Comparison of ENCODE assay signal across 7 mouse cellular contexts in the genomic region with DNA sequence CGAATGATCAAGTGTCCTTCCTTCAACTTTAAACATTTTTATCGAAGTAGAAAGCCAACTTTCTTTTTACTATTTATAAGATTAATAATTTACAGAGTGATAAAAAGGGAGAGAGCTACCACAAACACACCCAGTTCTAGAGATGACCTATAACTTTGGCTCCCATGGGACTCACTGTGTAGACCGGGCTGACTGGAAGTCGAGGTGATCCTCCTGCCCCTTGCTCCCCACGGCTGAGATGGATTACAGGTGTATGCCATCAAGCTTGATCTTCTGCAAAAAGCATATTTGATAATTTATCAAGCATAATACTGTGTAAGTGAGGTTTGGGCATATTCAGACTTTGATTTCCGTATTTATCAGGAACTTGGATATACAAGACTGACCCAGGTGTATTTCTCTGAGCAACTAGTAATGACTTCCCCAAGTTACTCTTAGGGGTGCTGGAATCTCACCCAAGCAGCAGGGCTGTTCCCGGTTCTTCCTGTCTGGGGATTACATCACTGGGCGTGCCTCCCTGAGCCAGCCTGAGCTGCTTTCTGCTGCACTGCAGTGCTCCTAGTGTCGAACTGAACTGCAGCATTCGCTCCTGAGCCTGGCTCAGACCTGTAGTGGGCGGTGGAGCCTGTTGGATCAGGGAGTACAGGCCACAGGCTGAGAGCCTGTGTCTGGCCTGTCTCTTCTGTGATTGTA. TPM values are rescaled to one million over a fixed set of nuclear protein-coding genes. Genes with fewer than 3 reads are reported as not detected.
DNase-seq lines count a peak whose midpoint lies in the region; ATAC-seq and TF ChIP-seq lines count a peak whose summit lies in the region.

No protein-coding gene starts in this region.

- TF ChIP-seq CTCF in ES-Bruce4 (IDR thresholded peaks at IDR 0.05; ENCODE audit: low read depth, low read length), result peak; percentile 40
- TF ChIP-seq CTCF in embryonic fibroblast, embryonic 13.5 days (IDR thresholded peaks at IDR 0.05; ENCODE audit: borderline replicate concordance, insufficient read depth, low read length), result peak; percentile 54; the same call in 1 of the 2 replicates

- WGBS in limb, embryonic 14.5 days, result 70% methylated on average over 11 of the region's 11 CpGs

- H3K4me2 ChIP-seq in limb, embryonic 14.5 days (replicated peaks; ENCODE audit: low read depth, low read length, severe bottlenecking), result no peak overlapping the region

- no peaks in the 10 kb centered on the region for H3K27me3 ChIP-seq in ES-Bruce4 (ENCODE audit: control insufficient read depth, insufficient read depth, low read length, poor library complexity, severe bottlenecking)
- no peaks in the 10 kb centered on the region for H3K27me3 ChIP-seq in limb, embryonic 14.5 days (ENCODE audit: control insufficient read depth, insufficient read depth, low read length)

- H3K27ac ChIP-seq in ES-Bruce4 (ENCODE audit: insufficient read depth, low read length), result peak overlapping the region; percentile 52
- peak overlapping the region; percentile 11; the same call in 1 of the 2 replicates for H3K27ac ChIP-seq in embryonic fibroblast, embryonic 13.5 days (ENCODE audit: insufficient read depth, low read length)
- no peak overlapping the region; the same call in 1 of the 2 replicates for H3K27ac ChIP-seq in limb, embryonic 14.5 days (replicated peaks; ENCODE audit: low read depth, low read length)

- peaks cover 13% of the 10 kb centered on the region for H3K36me3 ChIP-seq in ES-Bruce4 (ENCODE audit: control insufficient read depth, insufficient read depth, low read length, poor library complexity, severe bottlenecking)
- H3K36me3 ChIP-seq in limb, embryonic 14.5 days (ENCODE audit: control insufficient read depth, insufficient read depth, low read length), result peaks cover 25% of the 10 kb centered on the region

- peak; percentile 28; the same call in 1 of the 2 replicates for ATAC-seq in limb, embryonic 14.5 days (ENCODE audit: low FRiP score, low read depth)

- no peak for TF ChIP-seq POLR2A in ES-Bruce4 (IDR thresholded peaks at IDR 0.05; ENCODE audit: insufficient read depth, low read length)
- no peak for TF ChIP-seq POLR2A in embryonic fibroblast, embryonic 13.5 days (IDR thresholded peaks at IDR 0.05; ENCODE audit: low read depth, low read length)
- no peak for TF ChIP-seq POLR2A in limb, embryonic 14.5 days (IDR thresholded peaks at IDR 0.05; ENCODE audit: borderline replicate concordance, extremely low read depth, insufficient read depth, insufficient read length)

- intact Hi-C loops in heart, postnatal 25 days (cut with DNase I), result no loop called here

- no peaks in the 10 kb centered on the region for H3K4me1 ChIP-seq in ES-Bruce4 (ENCODE audit: control insufficient read depth, insufficient read depth, low read length)
- 0 out of 2 replicates have a peak, but pooled peaks cover 3% of the 10 kb centered on the region for H3K4me1 ChIP-seq in embryonic fibroblast, embryonic 13.5 days (ENCODE audit: control insufficient read depth, insufficient read depth, low read length)
- H3K4me1 ChIP-seq in limb, embryonic 14.5 days (ENCODE audit: control insufficient read depth, insufficient read depth, low read length), result peaks cover 2% of the 10 kb centered on the region; the same call in 1 of the 2 replicates

- peak; percentile 81; the same call in 1 of the 2 replicates for TF ChIP-seq EP300 in ES-Bruce4 (IDR thresholded peaks at IDR 0.05; ENCODE audit: insufficient read depth, low read depth, low read length)

- 0 out of 2 replicates have a peak overlapping the region, but pooled peaks have one; percentile 27 for H3K9ac ChIP-seq in ES-Bruce4 (ENCODE audit: low read depth, poor library complexity, severe bottlenecking)
- no peak overlapping the region for H3K9ac ChIP-seq in limb, embryonic 14.5 days (ENCODE audit: low read depth, low read length, severe bottlenecking)

- H3K4me3 ChIP-seq in ES-Bruce4 (ENCODE audit: low read depth, low read length), result peak overlapping the region; percentile 28; the same call in 1 of the 2 replicates
- no peak overlapping the region for H3K4me3 ChIP-seq in embryonic fibroblast, embryonic 13.5 days (ENCODE audit: insufficient read depth, low read length)
- H3K4me3 ChIP-seq in limb, embryonic 14.5 days (replicated peaks; ENCODE audit: low read length), result no peak overlapping the region

- DNase-seq in NIH3T3 (ENCODE audit: low read depth), result peak; percentile 75
- DNase-seq in heart, postnatal 25 days (ENCODE audit: low spot score), result peak; percentile 76
- peak; percentile 47 for DNase-seq in limb, embryonic 14.5 days (ENCODE audit: low spot score)
- peak; percentile 15 for DNase-seq in retina, embryonic 14.5 days (ENCODE audit: low spot score)
- DNase-seq in spleen, postnatal 4 days (ENCODE audit: low spot score in 2 of 2), result no peak

- no peaks in the 10 kb centered on the region for H3K9me3 ChIP-seq in ES-Bruce4 (replicated peaks; ENCODE audit: control insufficient read depth, insufficient read depth, low read length, poor library complexity, severe bottlenecking)
- no peaks in the 10 kb centered on the region for H3K9me3 ChIP-seq in limb, embryonic 14.5 days (ENCODE audit: control insufficient read depth, low read length)

RNA-seq across cellular contexts. Expression of gene Dync1h1, which starts 7.4 kb away (rescaled TPM):
- 145 and 165 TPM in 2 replicates for polyA plus RNA-seq in ES-Bruce4 (2011; ENCODE audit: insufficient read depth, insufficient read length, low read depth, missing spikeins)
- 175 and 188 TPM in 2 replicates for polyA plus RNA-seq in embryonic fibroblast, embryonic 13.5 days (2011; ENCODE audit: insufficient read length, low read depth, missing spikeins)
- 100 to 1,000 TPM; 133 TPM for total RNA-seq in heart, postnatal 25 days (2021)
- polyA plus RNA-seq in limb, embryonic 14.5 days (2012; rRNA removed), result 182 and 183 TPM in 2 replicates
- 69.2 and 71.9 TPM in 2 replicates for polyA plus RNA-seq in limb, embryonic 14.5 days (2014; fragmentation: Nextera tagmentation; extraction: Ambion mirVana)

Comparison
In these comparisons a context has a peak if more than half of its experiments do, and no peak if none do; other contexts are left out.
1. DNase-seq: peak in NIH3T3 (single experiment), heart, postnatal 25 days (single experiment), limb, embryonic 14.5 days (single experiment) and retina, embryonic 14.5 days (single experiment); none in spleen, postnatal 4 days (0 of 2).